Mouse (Mus musculus): ENCODE data around the gene Lyzl4. TPM values are rescaled to one million over a fixed set of nuclear protein-coding genes. Genes with fewer than 3 reads are reported as not detected.

The Lyzl4 gene
- polyA plus RNA-seq, 1 experiment: 0.38 TPM

GRCm38 (mm10) chr9:121647026-121647425 is 5.1 kb upstream of the Lyzl4 start:
- WGBS: 69% methylated on average over 7 of the region's 7 CpGs
- TF ChIP-seq CTCF (IDR thresholded peaks at IDR 0.05; ENCODE audit: borderline replicate concordance, insufficient read depth, low read depth, low read length): no peak
- TF ChIP-seq POLR2A (IDR thresholded peaks at IDR 0.05; ENCODE audit: borderline replicate concordance, insufficient read depth, low read length): no peak
- Histone ChIP-seq H3K27me3 (ENCODE audit: control insufficient read depth, insufficient read depth, low read length) (no peaks in the 10 kb centered on the region), H3K4me3 (replicated peaks; ENCODE audit: insufficient read depth, low read depth, low read length) (no peak overlapping the region), H3K4me1 (ENCODE audit: control insufficient read depth, insufficient read depth, low read length) (no peaks in the 10 kb centered on the region), H3K27ac (ENCODE audit: insufficient read depth, low read length) (no peak overlapping the region)
- no peak for DNase-seq

DNA sequence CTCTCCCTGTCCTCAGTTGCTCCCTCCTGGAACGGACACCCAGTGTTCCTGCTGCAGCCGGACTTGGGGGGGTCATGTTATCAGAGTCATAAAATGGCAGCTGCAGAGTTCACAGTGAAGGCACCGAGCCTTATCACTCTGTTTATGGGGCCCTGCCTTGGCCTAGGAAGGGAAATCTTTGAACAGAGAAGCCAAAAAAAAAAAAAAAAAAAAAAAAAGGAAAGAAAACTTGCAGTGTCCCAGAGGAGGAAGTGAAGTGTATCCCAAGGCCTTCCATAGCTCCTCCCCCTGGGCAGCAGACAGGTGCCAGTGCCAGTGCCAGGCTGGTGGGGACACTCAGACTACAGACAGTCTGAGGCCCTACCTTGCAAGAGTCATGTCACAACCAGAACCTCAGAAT is 3.0 kb upstream of the Lyzl4 start:
- 85% methylated on average over 3 of the region's 3 CpGs for WGBS
- DNase-seq: no peak
- H3K4me3 ChIP-seq (replicated peaks; ENCODE audit: insufficient read depth, low read depth, low read length): no peak overlapping the region
- H3K27ac ChIP-seq (ENCODE audit: insufficient read depth, low read length): no peak overlapping the region
- H3K4me1 ChIP-seq (ENCODE audit: control insufficient read depth, insufficient read depth, low read length): peaks cover 1% of the 10 kb centered on the region
- H3K27me3 ChIP-seq (ENCODE audit: control insufficient read depth, insufficient read depth, low read length): no peaks in the 10 kb centered on the region
- TF ChIP-seq CTCF (IDR thresholded peaks at IDR 0.05; ENCODE audit: borderline replicate concordance, insufficient read depth, low read depth, low read length) (no peak), POLR2A (IDR thresholded peaks at IDR 0.05; ENCODE audit: borderline replicate concordance, insufficient read depth, low read length) (no peak)

DNA sequence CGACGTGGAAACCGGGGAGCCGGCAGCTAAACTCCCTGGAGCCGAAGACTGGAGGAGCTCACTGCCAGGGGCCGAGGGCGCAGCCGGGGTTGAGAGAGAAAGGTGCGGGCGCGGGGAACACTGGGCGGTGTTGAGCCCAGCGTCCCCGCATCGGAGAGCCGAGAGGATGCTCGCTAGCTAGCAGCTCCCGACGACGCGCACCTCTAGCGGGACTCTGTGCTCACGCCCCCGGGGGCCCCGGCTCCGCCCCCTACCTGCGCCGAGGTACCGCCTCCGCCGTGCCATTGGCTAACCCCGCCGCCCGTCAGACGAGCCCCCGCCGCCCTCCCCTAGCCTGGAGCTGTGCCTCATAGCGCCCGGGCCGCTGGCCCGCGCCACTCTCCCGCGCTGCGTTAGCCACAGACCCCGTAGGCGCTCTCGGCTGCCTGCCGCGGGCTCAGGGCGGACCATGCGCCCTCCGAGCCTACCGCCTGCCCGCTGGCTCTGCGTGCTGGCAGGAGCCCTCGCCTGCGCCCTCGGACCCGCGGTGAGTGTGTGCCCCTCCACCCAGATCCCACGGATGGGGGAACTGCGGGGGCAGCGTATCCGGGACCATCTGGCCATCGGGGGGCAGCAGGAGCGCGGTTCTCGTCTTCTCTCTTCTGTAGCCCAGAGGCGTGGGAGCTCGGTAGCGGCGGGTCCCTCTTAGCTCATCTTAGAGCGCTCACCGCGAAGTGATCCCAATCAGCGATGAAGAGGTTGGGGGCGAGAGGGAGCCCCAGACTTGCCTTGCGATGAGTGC is 695 bp upstream of the Lyzl4 start, which contains the start of gene Vipr1:
TSS of gene Vipr1 (plus strand) at position 316 of the 781 bp plus-strand sequence.
- Histone ChIP-seq H3K27ac (ENCODE audit: insufficient read depth, low read length) (peak within 1 kb of the TSS; percentile 32; the same call in 1 of the 2 replicates), H3K27me3 (ENCODE audit: control insufficient read depth, insufficient read depth, low read length) (no peaks in the 10 kb centered on the region)

GRCm38 (mm10) chr9:121641235-121641915 is 521 bp downstream of the Lyzl4 start:
- no peak for TF ChIP-seq POLR2A (IDR thresholded peaks at IDR 0.05; ENCODE audit: borderline replicate concordance, insufficient read depth, low read length)
- TF ChIP-seq CTCF (IDR thresholded peaks at IDR 0.05; ENCODE audit: borderline replicate concordance, insufficient read depth, low read depth, low read length): no peak
- Histone ChIP-seq H3K27me3 (ENCODE audit: control insufficient read depth, insufficient read depth, low read length) (no peaks in the 10 kb centered on the region), H3K4me1 (ENCODE audit: control insufficient read depth, insufficient read depth, low read length) (peaks cover 10% of the 10 kb centered on the region), H3K4me3 (replicated peaks; ENCODE audit: insufficient read depth, low read depth, low read length) (peak overlapping the region; percentile 63), H3K27ac (ENCODE audit: insufficient read depth, low read length) (peak overlapping the region; percentile 32; the same call in 1 of the 2 replicates)
- DNase-seq: peak in 1 of 2 experiments; percentile 25
- 19% methylated on average over 27 of the region's 27 CpGs for WGBS

More for the DNA sequence above, 695 bp upstream of the Lyzl4 start, which contains the start of gene Vipr1:
- peak; percentile 88 for DNase-seq
- Histone ChIP-seq H3K4me1 (ENCODE audit: control insufficient read depth, insufficient read depth, low read length) (peaks cover 10% of the 10 kb centered on the region), H3K4me3 (replicated peaks; ENCODE audit: insufficient read depth, low read depth, low read length) (peak within 1 kb of the TSS; percentile 63)
- WGBS: under 1% methylated on average over 62 of the region's 79 CpGs
- TF ChIP-seq POLR2A (IDR thresholded peaks at IDR 0.05; ENCODE audit: borderline replicate concordance, insufficient read depth, low read length): peak; percentile 68
- TF ChIP-seq CTCF (IDR thresholded peaks at IDR 0.05; ENCODE audit: borderline replicate concordance, insufficient read depth, low read depth, low read length): no peak; the same call in 1 of the 2 replicates

- DNase-seq: peak; percentile 58 to 69
- H3K27ac ChIP-seq (ENCODE audit: insufficient read depth, low read length): peak overlapping the region; percentile 18
- 0 out of 2 replicates have a peak, but pooled peaks have one; percentile 10 for TF ChIP-seq POLR2A (IDR thresholded peaks at IDR 0.05; ENCODE audit: borderline replicate concordance, insufficient read depth, low read length)
- TF ChIP-seq CTCF (IDR thresholded peaks at IDR 0.05; ENCODE audit: borderline replicate concordance, insufficient read depth, low read depth, low read length): no peak
- peaks cover 10% of the 10 kb centered on the region for H3K4me1 ChIP-seq (ENCODE audit: control insufficient read depth, insufficient read depth, low read length)
- H3K27me3 ChIP-seq (ENCODE audit: control insufficient read depth, insufficient read depth, low read length): no peaks in the 10 kb centered on the region
- WGBS: 18% methylated on average over 16 of the region's 16 CpGs
- H3K4me3 ChIP-seq (replicated peaks; ENCODE audit: insufficient read depth, low read depth, low read length): peak overlapping the region; percentile 7
Observed at GRCm38 (mm10) chr9:121639790-121640189, 2.1 kb downstream of the Lyzl4 start.

- no peak overlapping the region for H3K27ac ChIP-seq (ENCODE audit: insufficient read depth, low read length)
- no peaks in the 10 kb centered on the region; the same call in 1 of the 2 replicates for H3K27me3 ChIP-seq (ENCODE audit: control insufficient read depth, insufficient read depth, low read length)
- TF ChIP-seq CTCF (IDR thresholded peaks at IDR 0.05; ENCODE audit: borderline replicate concordance, insufficient read depth, low read depth, low read length) (no peak), POLR2A (IDR thresholded peaks at IDR 0.05; ENCODE audit: borderline replicate concordance, insufficient read depth, low read length) (no peak)
- no peak overlapping the region for H3K4me3 ChIP-seq (replicated peaks; ENCODE audit: insufficient read depth, low read depth, low read length)
- DNase-seq: no peak
- WGBS: 70% methylated on average over 7 of the region's 7 CpGs
- peaks cover 10% of the 10 kb centered on the region for H3K4me1 ChIP-seq (ENCODE audit: control insufficient read depth, insufficient read depth, low read length)
Observed at GRCm38 (mm10) chr9:121635835-121636576, 5.9 kb downstream of the Lyzl4 start.

GRCm38 (mm10) chr9:121633306-121633705 is 8.6 kb downstream of the Lyzl4 start:
- Histone ChIP-seq H3K27me3 (ENCODE audit: control insufficient read depth, insufficient read depth, low read length) (no peaks in the 10 kb centered on the region; the same call in 1 of the 2 replicates), H3K4me1 (ENCODE audit: control insufficient read depth, insufficient read depth, low read length) (no peaks in the 10 kb centered on the region), H3K27ac (ENCODE audit: insufficient read depth, low read length) (no peak overlapping the region), H3K4me3 (replicated peaks; ENCODE audit: insufficient read depth, low read depth, low read length) (no peak overlapping the region)
- 78% methylated on average over 6 of the region's 6 CpGs for WGBS
- TF ChIP-seq POLR2A (IDR thresholded peaks at IDR 0.05; ENCODE audit: borderline replicate concordance, insufficient read depth, low read length): no peak
- no peak for TF ChIP-seq CTCF (IDR thresholded peaks at IDR 0.05; ENCODE audit: borderline replicate concordance, insufficient read depth, low read depth, low read length)
- DNase-seq: no peak

Measured in cerebellum, adult 2 months (tissue).